Mouse (Mus musculus): ENCODE measurements around the gene 2210011C24Rik. TPM values are rescaled to one million over a fixed set of nuclear protein-coding genes. Genes with fewer than 3 reads are reported as not detected.
"Not testable (repeated sequence)": the region's sequence is repeated elsewhere in the genome, so short reads cannot be mapped to it uniquely, and the experiment has no call there.

Gene 2210011C24Rik
- polyA plus RNA-seq, 3 experiments from 2014 or later, result 1.2 to 2.5 TPM; not detected in 1

- no peak for ATAC-seq
Observed at GRCm38 (mm10) chr8:83992488-83992887, 19.5 kb downstream of the 2210011C24Rik start.

- no peak for ATAC-seq
Observed at GRCm38 (mm10) chr8:83990170-83990569, 21.8 kb downstream of the 2210011C24Rik start.

- ATAC-seq, result no peak
Observed at GRCm38 (mm10) chr8:83989243-83989642, 22.7 kb downstream of the 2210011C24Rik start.

GRCm38 (mm10) chr8:83983222-83983621 lies 28.7 kb downstream of the 2210011C24Rik start:
- not testable (repeated sequence) for ATAC-seq

GRCm38 (mm10) chr8:83982449-83982848 lies 29.5 kb downstream of the 2210011C24Rik start:
- ATAC-seq, result no peak

DNA sequence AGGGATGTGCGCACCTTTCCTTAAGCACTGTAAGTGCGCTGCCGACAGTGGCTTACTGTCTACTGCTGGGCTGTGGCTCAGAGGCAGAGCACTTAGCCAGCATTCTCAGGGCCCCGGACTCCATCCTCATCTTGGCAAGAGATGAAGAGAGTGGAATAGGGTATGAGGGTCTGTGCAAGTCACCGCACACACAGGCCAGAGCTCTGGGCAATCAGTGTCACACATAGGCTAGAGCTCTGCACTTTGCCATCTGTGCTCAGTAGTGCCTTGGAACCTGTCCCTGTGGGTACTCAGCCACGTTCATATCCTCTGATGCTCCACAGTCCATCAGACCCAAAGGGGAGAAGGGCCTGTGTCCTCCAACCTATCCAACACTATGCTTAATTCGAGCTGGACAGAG lies 30.4 kb downstream of the 2210011C24Rik start:
- no peak for ATAC-seq

DNA sequence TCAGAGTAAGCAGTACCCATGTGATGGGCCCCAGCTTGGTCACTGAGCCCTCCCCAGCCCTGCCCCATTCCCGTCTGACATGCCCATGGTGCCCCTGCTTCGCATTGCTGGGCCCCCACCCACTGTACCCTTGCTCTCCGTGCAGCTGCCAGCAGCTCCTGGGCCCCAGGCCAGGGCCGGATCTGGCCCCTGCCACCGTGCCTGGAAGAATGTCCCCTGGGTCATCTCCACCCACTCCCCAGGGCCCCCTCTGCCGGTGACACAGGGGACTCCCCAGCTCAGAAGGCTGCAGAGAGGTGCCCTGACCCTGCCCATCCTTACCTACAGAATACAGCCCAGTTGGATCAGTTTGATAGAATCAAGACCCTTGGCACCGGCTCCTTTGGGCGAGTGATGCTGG lies 31.1 kb downstream of the 2210011C24Rik start:
- ATAC-seq, result no peak

DNA sequence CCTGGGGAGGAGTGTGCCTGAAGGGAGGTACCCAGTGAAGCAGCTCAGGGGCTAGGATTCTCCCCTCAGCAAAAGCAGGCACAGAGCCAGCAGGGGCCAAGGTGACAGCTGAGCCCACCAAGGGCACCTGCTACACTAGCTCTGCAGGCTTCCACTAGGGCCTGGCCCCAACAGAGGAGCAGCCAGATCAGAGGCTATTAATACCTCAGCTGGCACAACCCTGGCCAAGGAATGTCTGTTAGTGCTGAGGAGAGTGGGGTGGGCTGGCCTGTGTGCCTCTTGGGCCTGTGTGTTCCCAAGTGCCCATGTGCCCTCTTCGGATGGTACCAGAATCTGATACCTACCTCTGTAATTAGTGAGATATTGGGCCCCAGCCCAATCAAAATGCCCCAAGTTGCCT lies 31.7 kb downstream of the 2210011C24Rik start:
- ATAC-seq, result no peak

- no peak for ATAC-seq
Observed at GRCm38 (mm10) chr8:83978200-83978599, 33.8 kb downstream of the 2210011C24Rik start.

- no peak for ATAC-seq
Observed at GRCm38 (mm10) chr8:83977646-83978045, 34.3 kb downstream of the 2210011C24Rik start.

DNA sequence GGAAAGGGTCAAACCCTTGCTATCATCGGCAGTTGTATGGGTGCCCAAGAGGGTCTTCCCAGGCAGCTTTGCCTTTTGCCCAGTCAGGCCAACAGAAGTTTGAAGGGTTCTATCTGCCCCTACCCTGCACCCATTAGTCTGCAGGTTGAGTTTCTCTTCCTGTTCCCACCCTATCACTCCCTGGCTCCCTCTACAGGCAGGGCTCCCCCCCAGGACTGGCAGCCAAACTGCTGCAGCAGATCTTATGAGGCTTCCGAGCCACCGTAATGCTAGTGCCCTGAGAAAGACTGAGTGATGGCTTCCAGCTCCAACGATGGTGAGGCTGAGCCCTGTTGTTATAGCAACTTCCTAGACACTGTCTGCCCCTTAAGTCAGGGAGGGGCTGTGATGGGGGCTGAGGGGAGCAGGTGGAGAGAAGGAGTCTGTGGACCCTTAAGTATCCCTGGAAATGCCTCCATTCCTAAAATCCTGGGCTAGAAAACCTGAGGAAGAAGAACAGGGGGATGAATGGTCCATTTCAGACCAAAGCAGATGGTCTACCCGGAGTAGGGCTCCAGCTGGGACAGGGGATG lies 35.1 kb downstream of the 2210011C24Rik start:
- ATAC-seq, result no peak

DNA sequence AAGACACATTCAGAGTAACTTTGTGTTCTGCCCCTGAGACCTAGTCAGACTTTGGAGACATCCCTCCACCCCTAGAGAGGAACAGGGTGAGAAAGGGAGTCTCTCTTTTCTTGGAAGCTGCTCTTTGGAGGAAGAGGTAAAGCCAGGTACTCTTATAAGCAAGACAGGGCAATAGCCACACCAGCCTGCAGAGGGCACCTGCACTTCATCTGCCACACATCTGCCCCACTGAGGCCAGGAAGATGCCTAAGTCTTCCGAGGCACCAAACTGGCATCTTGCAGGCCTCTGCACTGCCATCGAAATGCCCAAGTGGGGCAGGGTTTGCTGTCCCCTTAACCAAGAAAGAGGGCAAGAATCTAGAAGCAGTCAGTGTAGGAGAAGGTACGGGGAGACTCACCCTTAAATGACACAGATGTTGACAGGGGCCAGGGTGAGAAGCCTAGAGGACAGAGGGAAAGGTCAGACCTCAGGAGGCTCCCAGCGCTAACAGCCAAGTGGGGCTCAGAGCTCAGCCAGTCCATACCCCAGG lies 35.8 kb downstream of the 2210011C24Rik start:
- no peak for ATAC-seq

DNA sequence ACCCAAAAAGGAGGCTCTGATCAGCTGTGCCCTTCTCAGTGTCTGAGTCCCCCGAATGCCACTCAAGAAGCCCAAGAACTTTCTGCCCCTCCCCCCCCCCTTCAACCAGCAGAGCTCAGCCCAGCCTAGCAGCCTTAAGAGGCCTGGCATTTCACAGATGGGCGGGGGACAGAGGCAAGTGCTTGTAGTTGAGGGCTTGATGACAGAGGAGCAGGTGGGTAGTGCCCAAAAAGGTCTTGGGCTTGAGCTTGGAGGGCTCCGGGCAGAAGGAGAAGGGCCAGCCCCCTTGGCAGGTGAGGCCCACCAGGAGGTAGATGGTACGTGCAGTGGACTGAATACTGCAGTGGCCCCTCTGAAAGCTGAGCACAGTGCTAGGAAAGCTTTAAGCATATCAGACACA lies 37.5 kb downstream of the 2210011C24Rik start:
- ATAC-seq, result no peak

DNA sequence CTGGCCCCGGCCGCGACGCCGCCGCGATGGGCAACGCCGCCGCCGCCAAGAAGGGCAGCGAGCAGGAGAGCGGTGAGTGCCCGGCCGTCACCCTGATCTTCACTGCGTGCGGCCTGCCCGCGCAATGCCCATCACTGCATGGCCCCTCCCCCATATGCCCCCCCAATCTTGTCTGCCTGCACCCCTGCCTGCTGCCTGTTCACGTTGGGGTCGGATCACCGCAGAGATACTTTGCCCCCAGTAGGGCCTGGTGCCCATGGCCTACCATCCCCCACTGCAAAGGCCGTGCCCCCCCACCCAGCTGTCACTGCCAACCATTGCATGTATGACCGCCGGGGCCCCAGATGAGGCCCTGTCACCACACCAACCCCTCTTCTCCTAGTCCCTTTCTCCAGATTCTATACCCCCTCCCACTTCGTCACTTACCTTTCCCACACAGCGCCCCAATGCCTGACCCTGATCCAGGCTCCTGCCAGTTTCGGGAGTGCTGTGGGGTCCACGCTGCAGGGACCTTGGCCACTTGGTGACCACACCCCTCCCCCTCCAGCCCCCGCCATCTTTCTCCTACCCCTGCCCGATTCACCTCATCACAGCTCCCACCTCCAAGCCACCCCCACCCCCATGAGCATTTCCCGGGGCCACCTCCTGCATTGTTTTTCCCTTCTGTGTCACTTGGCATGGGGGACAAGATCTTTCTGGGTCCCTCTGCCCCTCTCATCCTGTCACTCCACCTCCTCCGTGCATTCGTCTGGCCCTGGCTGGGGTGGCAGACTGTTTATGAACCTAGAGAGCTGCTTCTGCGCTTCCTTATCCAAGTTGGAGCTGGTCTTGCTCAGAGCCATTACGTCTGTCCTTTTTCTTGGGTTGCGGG lies 38.6 kb downstream of the 2210011C24Rik start:
- ATAC-seq, result no peak

DNA sequence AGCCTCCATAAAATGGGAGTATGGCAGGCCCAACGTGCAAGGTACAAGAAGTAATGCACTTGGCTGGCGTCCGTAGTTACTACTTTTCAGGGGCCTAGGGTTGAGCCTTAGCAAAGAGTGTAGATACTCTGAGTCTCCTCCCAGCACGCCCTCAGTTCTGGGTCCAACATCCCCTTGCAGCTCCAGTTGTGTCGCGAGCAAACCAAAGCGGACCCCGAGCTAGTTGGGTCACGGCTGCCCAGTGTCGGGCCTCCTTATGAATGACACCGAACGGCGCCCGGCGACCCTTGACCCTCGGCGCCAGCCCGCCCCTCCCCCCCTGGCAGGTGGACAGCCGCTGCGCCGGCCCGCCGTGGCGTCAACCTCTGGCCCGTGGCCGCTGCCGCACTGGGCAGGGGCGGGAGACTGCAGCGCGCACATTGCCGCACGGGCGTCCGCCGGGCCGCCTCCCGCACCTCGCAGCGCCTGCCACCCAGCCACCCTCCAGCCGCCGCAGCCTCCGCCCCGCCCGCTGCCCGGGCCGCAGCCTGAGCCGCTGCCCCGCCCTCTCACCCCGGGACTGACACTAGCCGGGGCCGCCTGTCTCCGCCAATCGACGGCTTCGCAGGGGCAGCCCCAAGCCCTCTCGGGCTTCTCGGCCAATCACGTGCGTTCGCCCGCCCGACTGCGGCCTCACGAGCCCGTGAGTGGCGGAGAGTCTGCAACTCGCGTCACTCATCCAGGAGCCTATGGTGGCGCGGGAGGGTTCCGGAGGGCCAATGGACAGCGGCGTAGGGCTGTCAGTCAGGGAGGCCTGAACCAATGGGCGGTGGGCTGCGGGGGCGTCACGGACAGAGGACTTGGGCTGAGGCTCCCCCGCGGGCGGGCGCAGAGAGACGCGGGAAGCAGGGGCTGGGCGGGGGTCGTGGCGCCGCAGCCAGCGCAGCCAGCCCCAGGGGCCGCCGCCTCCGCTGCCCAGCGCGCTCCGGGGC lies 39.5 kb downstream of the 2210011C24Rik start, which contains the start of gene Prkaca:
Gene Prkaca, plus strand, starts transcription at position 844 of the 971 bp plus-strand sequence.
- ATAC-seq, result peak; percentile 99

- ATAC-seq, result no peak
Observed at GRCm38 (mm10) chr8:83971661-83972060, 40.3 kb downstream of the 2210011C24Rik start.

DNA sequence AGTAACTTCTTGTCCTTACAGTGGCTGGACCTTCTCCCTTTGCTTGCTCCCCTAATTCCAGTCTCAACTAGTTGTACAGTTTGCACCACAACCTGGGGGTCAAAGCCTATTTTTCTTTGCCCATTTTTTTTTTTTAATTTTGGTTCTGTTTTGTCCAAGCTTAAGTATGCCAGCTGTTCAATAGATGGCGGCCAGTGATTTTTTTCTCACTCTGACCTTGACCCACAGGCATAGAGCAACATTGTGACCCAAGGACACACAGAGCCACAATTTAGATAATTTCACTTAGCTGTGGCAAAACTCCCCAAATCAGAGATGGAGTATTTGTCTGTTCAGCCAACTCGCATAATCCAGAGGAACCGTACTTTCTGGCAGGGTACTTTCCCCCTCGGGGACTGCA lies 40.9 kb downstream of the 2210011C24Rik start:
- no peak for ATAC-seq

GRCm38 (mm10) chr8:83967701-83968100 lies 44.3 kb downstream of the 2210011C24Rik start:
- ATAC-seq, result no peak

DNA sequence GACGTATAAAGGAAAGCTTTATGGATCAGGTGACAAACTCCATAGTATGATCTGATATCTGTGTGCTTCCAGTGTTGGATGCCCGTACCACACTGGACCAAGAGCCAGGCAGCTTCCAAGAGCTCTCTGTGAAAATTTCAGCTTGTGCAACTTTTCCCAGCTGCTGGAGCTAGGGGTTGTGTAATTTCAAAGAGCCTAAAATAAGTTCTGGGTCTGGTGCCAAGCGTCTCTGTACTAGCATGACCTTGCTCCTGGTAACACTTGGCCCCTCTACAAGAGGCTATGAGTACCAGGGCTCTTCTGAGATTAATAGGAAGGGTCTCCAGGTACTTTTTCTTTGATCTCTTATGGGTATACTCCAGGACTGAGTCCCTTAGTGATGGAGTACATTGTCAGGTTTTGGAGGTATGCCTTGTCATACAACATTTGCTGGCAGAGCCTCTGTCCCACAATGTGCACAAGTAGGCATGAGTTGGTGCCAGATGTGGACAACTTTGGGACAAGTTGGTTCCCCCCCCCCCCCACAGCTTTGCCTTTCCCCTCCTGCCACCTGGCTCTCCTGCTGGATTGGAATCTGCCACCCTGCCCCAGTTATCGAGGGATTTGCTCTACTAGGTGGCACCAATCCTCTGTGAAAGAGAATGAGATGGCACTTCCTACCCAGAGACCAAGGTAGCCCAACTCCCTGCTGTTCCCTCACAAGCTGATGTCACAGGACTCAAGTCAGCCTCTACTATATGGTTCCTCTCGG lies 47.8 kb downstream of the 2210011C24Rik start:
- no peak for ATAC-seq
